Mouse (Mus musculus): ENCODE data around the gene Scn5a. TPM values are rescaled to one million over a fixed set of nuclear protein-coding genes. Genes with fewer than 3 reads are reported as not detected.

Gene Scn5a
- total and polyA plus RNA-seq, 3 experiments = 0.27 TPM; not detected in 2

DNA sequence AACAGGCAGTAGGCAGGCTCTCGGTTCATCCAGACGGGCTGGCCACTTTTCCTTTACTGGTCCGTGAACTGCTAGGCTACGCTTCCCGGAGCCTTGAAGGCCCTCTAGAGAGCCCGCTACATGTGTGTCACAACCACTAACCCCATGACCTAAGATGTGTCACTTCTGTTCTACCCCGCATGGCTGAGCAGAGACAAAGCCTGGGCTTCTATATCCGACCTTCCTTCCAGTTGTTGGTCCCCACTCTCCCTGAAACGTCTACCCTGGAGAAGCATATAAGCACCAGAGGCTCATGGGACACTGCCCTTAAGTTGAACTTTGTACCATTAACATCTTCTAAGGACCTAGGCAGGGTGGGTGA is 80.6 kb downstream of the Scn5a start:
- no peak for TF ChIP-seq TAL1 (conservative IDR thresholded peaks at IDR 0.05; ENCODE audit: low read depth, low read length)
- no peak for TF ChIP-seq GATA1 (IDR thresholded peaks at IDR 0.05; ENCODE audit: borderline replicate concordance, low read length)
- no peak for TF ChIP-seq CTCF (IDR thresholded peaks at IDR 0.05; ENCODE audit: low read depth, low read length)
- TF ChIP-seq GATA2 (IDR thresholded peaks at IDR 0.05; ENCODE audit: borderline replicate concordance, low read depth, low read length) = no peak
- TF ChIP-seq POLR2AphosphoS5 (IDR thresholded peaks at IDR 0.05; ENCODE audit: insufficient replicate concordance, low read depth, low read length) = no peak
- no peaks in the 10 kb centered on the region for H3K36me3 ChIP-seq (replicated peaks)
- no peak for ATAC-seq (ENCODE audit: extremely low read depth, insufficient number of reproducible peaks, low FRiP score, poor library complexity, severe bottlenecking)

DNA sequence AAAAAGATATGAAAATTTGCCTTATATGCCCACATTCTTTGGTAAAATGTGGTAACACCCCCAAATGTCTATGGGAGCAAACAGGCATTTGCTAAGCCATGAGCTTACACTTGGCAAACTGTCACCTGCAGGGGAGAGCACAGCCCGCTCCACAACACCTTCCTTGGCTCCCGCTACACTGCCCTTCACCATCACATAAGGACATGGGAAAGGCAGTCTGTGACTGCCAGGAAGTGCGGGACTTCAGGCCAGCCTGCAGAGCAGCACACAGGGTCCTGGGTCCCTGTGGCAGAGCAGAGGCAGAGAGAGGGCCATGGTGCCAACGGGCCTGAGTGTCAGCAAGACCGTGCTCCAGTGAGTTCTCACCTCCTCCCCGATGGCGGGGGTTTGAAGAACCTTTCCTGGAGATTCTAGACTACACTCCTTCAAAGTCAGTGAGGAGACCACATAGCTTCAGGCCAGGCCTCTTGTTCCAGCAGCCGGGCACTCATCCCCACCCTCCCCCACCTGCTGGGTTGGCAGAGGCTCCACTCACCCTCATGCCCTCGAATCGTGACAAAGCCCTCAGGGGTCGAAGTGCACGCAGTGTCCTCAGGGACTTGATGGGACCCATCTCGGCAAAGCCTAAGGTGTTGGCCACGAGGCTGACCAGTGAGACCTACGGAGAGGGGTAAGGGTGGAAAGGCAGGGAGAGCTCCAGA is 81.1 kb downstream of the Scn5a start:
- DNase-seq (ENCODE audit: low spot score) (no peak), ATAC-seq (ENCODE audit: extremely low read depth, insufficient number of reproducible peaks, low FRiP score, poor library complexity, severe bottlenecking) (no peak)
- no peak overlapping the region for H3K4me3 ChIP-seq (ENCODE audit: low read depth, low read length)
- no peaks in the 10 kb centered on the region for H3K36me3 ChIP-seq (replicated peaks)
- no peaks in the 10 kb centered on the region; the same call in 1 of the 2 replicates for H3K27me3 ChIP-seq (ENCODE audit: insufficient read depth, low read length)
- H3K4me1 ChIP-seq (ENCODE audit: insufficient read depth, low read depth, low read length) = no peaks in the 10 kb centered on the region
- TF ChIP-seq TAL1 (conservative IDR thresholded peaks at IDR 0.05; ENCODE audit: low read depth, low read length) (no peak), POLR2AphosphoS5 (IDR thresholded peaks at IDR 0.05; ENCODE audit: insufficient replicate concordance, low read depth, low read length) (no peak), GATA2 (IDR thresholded peaks at IDR 0.05; ENCODE audit: borderline replicate concordance, low read depth, low read length) (no peak), CTCF (IDR thresholded peaks at IDR 0.05; ENCODE audit: low read depth, low read length) (no peak), GATA1 (IDR thresholded peaks at IDR 0.05; ENCODE audit: borderline replicate concordance, low read length) (no peak)
- peaks cover 83% of the 10 kb centered on the region for H3K9me3 ChIP-seq (replicated peaks)

More for the DNA sequence above, 80.6 kb downstream of the Scn5a start:
- Histone ChIP-seq H3K4me1 (ENCODE audit: insufficient read depth, low read depth, low read length) (no peaks in the 10 kb centered on the region), H3K9me3 (replicated peaks) (peaks cover 81% of the 10 kb centered on the region), H3K4me3 (ENCODE audit: low read depth, low read length) (no peak overlapping the region), H3K27me3 (ENCODE audit: insufficient read depth, low read length) (no peaks in the 10 kb centered on the region; the same call in 1 of the 2 replicates)
- DNase-seq (ENCODE audit: low spot score) = no peak

DNA sequence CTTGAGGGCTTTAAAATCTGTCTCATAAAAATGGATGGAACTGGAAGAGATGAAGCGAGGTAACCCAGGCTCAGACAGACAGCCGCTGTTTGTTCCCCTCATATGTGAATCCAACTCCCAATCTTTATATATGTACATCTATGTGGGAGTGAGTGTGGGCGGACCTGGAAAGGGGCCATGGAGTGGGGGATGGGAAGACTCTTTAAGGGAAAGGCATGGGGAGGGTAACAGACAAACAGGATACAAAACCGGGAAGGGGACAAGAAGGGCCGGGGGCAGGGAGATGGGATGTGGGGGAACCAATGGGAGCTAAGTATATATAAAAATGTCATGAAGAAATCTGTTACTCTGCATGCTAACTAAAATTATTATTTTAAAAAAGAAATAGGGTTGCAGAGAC is 81.9 kb downstream of the Scn5a start:
- DNase-seq (ENCODE audit: low spot score) (no peak), ATAC-seq (ENCODE audit: extremely low read depth, insufficient number of reproducible peaks, low FRiP score, poor library complexity, severe bottlenecking) (no peak)
- H3K9me3 ChIP-seq (replicated peaks) = peaks cover 88% of the 10 kb centered on the region
- no peaks in the 10 kb centered on the region for H3K4me1 ChIP-seq (ENCODE audit: insufficient read depth, low read depth, low read length)
- no peaks in the 10 kb centered on the region; the same call in 1 of the 2 replicates for H3K27me3 ChIP-seq (ENCODE audit: insufficient read depth, low read length)
- no peak overlapping the region for H3K4me3 ChIP-seq (ENCODE audit: low read depth, low read length)
- H3K36me3 ChIP-seq (replicated peaks) = no peaks in the 10 kb centered on the region
- TF ChIP-seq CTCF (IDR thresholded peaks at IDR 0.05; ENCODE audit: low read depth, low read length) = no peak

DNA sequence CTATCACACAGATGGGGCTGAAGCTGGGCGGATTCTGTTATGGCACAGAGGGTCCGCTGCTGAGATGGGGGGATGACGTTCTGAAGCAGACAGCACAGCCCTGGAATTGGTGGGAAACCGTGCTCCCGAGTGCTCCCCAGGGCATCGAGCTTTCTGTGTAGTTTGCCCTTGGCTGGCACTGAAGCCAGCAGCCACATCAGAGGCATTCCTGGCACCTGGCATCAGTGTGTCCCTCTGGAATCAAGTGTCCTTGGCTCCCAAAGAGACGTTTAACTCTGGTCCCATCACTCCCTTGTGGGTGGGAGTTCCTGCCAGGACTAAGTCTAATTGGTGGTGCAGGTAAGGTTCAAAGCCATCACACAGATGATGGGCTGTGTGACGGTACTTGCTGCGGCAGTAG is 82.5 kb downstream of the Scn5a start:
- Histone ChIP-seq H3K4me3 (ENCODE audit: low read depth, low read length) (no peak overlapping the region), H3K9me3 (replicated peaks) (peaks cover 85% of the 10 kb centered on the region), H3K27me3 (ENCODE audit: insufficient read depth, low read length) (no peaks in the 10 kb centered on the region; the same call in 1 of the 2 replicates), H3K36me3 (replicated peaks) (no peaks in the 10 kb centered on the region), H3K4me1 (ENCODE audit: insufficient read depth, low read depth, low read length) (no peaks in the 10 kb centered on the region)
- TF ChIP-seq POLR2AphosphoS5 (IDR thresholded peaks at IDR 0.05; ENCODE audit: insufficient replicate concordance, low read depth, low read length) = no peak
- TF ChIP-seq GATA1 (IDR thresholded peaks at IDR 0.05; ENCODE audit: borderline replicate concordance, low read length) = no peak
- no peak for TF ChIP-seq CTCF (IDR thresholded peaks at IDR 0.05; ENCODE audit: low read depth, low read length)
- no peak for TF ChIP-seq GATA2 (IDR thresholded peaks at IDR 0.05; ENCODE audit: borderline replicate concordance, low read depth, low read length)
- no peak for TF ChIP-seq TAL1 (conservative IDR thresholded peaks at IDR 0.05; ENCODE audit: low read depth, low read length)
- ATAC-seq (ENCODE audit: extremely low read depth, insufficient number of reproducible peaks, low FRiP score, poor library complexity, severe bottlenecking) = no peak
- no peak for DNase-seq (ENCODE audit: low spot score)

DNA sequence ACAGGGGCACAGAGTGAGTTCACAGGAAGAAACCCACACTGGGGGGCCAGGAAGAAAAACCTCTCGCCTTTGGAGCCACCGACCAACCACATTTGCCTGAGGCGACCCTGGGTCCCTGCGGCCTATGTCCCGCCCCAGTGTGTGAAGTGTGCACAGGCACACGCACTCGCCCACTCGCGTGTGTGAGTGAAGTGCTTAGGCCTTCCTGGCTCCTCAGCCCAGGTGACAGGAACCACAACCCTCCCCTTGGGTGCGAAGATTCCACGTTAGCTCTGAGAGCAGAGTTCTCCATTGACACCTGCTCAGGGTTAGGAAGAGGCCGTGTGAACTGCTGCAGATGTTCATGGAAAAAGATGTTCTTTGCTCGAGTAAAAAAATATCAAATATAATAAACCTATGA is 93.9 kb downstream of the Scn5a start:
- no peak for TF ChIP-seq CTCF (IDR thresholded peaks at IDR 0.05; ENCODE audit: low read depth, low read length)
- H3K4me3 ChIP-seq (ENCODE audit: low read depth, low read length) = no peak overlapping the region
- no peaks in the 10 kb centered on the region for H3K4me1 ChIP-seq (ENCODE audit: insufficient read depth, low read depth, low read length)
- no peak for ATAC-seq (ENCODE audit: extremely low read depth, insufficient number of reproducible peaks, low FRiP score, poor library complexity, severe bottlenecking)
- H3K27me3 ChIP-seq (ENCODE audit: insufficient read depth, low read length) = no peaks in the 10 kb centered on the region; the same call in 1 of the 2 replicates
- no peaks in the 10 kb centered on the region for H3K36me3 ChIP-seq (replicated peaks)
- peaks cover 65% of the 10 kb centered on the region for H3K9me3 ChIP-seq (replicated peaks)
- DNase-seq (ENCODE audit: low spot score) = no peak

DNA sequence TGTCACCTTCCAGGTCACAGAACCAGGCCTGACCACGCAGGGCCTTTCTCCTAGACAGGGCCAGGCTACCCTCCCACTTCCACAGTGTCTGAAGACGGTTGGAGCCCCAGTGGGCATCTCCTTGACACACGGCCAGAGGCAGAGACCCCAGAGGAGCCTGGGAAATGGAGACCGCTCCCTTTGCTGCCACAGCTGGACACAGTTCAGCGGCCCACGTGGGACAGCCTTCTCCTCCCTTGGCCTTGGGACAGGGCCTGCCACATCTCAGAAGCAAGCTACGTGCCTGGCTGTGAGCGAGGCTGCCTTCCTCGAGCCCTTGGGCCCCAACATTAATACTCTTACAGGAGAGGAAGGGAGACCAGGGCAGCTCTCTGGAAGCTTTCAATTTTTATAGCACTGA is 94.4 kb downstream of the Scn5a start:
- no peaks in the 10 kb centered on the region for H3K36me3 ChIP-seq (replicated peaks)
- H3K9me3 ChIP-seq (replicated peaks) = peaks cover 62% of the 10 kb centered on the region
- DNase-seq (ENCODE audit: low spot score) (no peak), ATAC-seq (ENCODE audit: extremely low read depth, insufficient number of reproducible peaks, low FRiP score, poor library complexity, severe bottlenecking) (no peak)
- no peak overlapping the region for H3K4me3 ChIP-seq (ENCODE audit: low read depth, low read length)
- H3K27me3 ChIP-seq (ENCODE audit: insufficient read depth, low read length) = no peaks in the 10 kb centered on the region; the same call in 1 of the 2 replicates
- no peaks in the 10 kb centered on the region for H3K4me1 ChIP-seq (ENCODE audit: insufficient read depth, low read depth, low read length)
- TF ChIP-seq GATA2 (IDR thresholded peaks at IDR 0.05; ENCODE audit: borderline replicate concordance, low read depth, low read length) (no peak), CTCF (IDR thresholded peaks at IDR 0.05; ENCODE audit: low read depth, low read length) (no peak), POLR2AphosphoS5 (IDR thresholded peaks at IDR 0.05; ENCODE audit: insufficient replicate concordance, low read depth, low read length) (no peak), TAL1 (conservative IDR thresholded peaks at IDR 0.05; ENCODE audit: low read depth, low read length) (no peak), GATA1 (IDR thresholded peaks at IDR 0.05; ENCODE audit: borderline replicate concordance, low read length) (no peak)
